Mouse (Mus musculus): ENCODE measurements at regions not wholly inside any gene's neighbourhood (a gene's known extent, or its start where the extent isn't known, plus 50 kb on each side); places are given as distances from the start of the nearest gene placed in this dataset.

DNA sequence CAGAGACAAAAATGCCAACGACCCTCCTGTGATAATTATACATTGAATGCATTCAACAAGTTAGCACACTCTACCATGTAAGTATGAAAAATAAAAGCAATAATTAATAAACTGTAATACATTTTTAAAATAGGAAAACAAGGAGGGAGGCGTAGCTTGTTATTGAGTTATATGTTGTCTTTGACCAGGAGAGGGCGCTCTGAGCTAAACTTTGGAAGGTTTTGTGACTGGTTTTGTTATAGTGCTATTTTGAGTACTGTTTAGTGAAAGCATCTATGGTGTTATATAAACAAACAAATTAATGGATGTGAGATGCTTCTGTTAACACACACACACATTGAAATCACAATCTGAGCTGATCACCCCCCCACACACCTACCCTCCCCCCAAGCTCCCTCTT is 166.6 kb upstream of the Adamts16 start:
- DNase-seq (ENCODE audit: low spot score), result no peak

DNA sequence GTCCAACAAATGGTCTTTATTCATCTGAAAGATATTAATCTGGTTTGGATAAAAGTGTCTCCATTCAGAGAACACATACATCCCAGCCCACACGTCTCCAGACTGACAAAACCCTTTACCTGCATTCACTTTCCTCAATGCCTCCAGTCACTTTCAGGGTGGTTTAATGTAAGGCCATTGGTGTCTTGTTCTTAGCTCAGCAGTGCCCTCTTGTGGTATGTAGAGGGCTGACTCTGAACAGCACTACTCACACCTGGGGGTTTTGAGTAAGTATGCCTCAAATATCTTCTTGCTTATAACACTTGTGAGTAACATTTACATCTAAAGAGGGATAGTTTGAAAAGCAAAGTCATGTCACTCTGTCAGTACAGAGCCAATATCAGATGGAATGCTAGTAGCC is 164.5 kb upstream of the Adamts16 start:
- no peak for DNase-seq (ENCODE audit: low spot score)

DNA sequence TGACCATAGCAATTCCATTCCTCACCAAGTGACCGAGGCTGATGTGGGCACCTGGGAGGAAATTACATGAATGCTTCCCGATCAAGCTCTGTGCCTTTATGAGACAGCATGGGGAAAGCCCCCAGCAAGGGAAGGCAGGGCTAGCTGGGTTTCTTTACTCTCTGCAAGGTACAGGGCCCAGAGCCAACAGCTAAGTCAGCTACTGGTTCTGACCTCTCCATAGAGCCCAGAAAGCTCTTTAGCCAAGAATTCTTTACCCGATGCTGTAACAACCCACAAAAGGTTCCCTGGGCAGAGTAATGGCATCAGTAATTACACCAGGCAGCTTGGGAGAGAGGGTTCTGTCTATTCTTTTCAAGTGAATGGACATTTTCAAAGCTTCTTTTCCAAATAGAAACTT is 161.9 kb upstream of the Adamts16 start:
- DNase-seq (ENCODE audit: low spot score), result no peak

DNA sequence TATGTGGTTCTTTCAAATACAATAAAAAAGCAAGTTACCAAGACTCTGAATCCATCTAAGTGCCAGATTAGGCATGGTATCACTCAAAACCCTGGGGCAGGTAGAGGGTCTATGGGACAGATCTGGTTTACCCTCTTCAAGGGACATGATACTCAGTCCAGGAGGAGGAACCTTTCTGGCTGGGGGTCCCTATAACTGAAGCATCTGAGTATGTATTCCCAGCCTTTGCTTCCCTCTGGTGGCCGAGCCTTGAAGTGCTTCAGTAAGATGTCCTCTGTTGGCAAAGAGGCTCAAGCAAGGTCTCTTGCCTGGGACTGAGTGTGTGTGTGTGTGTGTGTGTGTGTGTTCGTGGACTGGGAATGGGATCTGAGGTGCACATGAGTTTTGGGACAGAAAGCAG is 159.7 kb upstream of the Adamts16 start:
- DNase-seq (ENCODE audit: low spot score), result peak; percentile 24

DNA sequence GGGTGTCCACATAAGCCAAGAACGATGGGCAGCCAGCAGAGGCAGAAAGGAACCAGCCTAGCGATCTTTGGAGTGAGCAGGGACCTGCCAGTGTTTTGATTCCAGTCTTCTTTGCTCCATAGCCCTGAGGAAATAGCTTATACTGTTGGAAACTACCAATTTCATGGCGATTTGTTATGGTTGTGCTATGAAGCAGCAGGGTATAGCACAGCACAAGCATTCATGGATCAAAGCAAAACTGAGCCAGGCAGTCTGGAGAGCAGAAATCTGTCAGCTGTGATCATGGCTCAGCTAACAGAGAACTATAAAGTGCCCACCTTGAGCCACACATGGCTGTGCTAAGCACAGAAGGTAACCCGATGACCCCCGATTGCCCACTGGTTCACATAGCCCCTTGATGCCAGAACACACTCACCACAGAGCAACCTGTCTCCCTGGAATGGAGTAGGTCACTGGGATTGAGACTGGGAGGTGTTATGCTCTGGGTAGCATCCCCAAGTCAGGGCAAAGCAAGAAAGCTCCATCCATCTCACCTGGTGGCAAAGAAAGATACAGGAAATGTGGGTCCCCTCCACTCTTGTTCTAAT is 158.9 kb upstream of the Adamts16 start:
- DNase-seq (ENCODE audit: low spot score), result no peak

DNA sequence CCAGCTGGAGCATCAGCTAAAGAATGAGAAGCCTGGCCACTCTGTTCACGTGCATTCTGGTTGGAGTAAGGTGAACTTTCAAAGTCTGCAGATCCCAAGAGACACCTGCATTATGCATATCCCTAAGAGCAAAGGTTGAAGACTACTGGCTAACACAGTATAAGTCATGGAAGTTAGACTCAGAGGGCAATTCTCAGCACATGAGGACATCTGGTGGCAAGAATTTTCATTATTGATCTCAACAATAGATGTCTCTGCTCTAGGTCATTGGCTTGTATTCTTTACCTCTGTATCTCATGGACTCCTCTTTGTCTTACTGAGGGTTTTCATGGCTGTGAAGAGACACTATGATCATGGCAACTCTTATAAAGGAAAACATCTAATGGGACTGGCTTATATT is 151.9 kb upstream of the Adamts16 start:
- DNase-seq (ENCODE audit: low spot score), result no peak

DNA sequence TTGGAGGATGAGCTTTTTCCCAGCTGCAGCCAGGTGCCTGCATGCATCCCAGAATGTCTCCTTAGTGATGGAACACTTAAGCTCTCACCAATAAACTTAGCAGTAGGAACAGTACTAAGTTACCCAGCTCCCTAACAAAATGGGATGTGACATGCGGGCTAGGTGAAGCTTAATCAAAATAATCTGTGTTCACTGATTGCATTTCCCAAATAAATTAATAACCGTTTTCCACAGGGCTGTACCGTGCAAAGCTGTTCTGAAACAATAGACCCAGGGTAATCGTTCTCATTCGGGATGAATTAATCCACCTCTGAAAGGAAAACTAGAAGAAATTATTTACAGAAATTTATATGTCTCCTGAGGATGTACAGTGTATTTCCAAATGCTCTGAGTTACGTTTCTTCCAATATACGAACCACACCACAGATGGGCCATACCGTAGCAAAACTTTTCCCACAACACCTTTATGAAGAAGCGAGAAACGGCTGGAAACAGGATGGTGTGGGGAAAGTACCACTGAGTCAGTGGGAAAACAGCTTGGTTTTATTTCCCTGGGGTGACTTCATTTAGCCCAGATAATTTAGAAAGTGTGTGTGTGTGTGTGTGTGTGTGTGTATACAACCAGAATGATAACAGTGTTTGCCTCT is 148.5 kb upstream of the Adamts16 start:
- DNase-seq (ENCODE audit: low spot score), result no peak

DNA sequence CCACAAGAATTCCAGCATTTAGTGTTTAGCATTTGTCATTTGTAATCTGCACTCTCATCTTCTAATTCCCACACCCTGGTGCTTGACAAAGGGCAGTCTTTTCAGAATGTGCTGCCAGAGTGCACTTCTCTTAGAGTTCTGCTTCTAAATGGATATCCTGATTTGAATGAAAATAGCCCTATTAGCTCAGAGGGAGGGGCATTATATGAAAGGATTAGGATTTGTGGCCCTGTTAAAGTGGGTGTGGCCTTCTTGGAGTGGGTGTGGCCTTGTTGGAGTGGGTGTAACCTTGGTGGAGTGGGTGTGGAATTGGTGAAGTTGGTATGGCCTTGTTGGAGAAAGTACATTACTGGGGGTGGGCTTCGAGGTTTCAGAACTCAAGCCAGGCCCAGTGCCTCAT is 137.7 kb upstream of the Adamts16 start:
- no peak for DNase-seq (ENCODE audit: low spot score)

DNA sequence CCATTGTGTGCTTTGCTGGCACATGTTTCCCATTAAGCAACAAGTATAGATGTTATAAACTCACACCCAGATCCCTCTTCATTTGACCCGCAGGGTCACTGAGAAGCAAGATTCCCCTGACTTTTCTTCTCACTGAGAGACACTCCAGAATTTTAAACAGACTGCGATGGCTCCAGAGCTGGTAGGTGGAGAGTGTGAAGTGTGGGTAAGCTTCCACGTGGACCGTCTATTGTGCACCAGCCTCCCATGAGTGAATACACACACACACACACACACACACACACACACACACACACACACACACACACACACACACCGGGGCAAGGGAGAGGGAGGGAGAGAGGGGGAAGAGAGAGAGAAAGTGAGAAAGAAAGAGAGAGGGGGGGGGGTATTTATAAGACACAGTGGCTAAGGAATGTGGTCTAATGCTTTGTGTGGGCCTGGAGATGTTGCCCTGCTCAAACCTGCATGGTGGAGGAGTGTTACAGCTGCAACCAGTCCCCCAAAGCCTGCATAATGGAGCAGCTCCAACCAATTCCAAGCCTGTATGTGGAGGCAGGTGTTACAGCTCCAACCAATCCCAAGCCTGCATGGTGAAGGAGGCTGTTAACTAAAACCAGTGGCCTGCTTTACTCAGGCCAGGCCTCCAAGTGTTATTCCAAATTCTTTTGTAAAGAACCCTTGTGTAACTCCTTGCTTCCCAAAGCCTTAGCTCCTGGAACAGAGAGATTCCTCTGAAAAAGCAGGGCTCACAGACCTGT is 137.1 kb upstream of the Adamts16 start:
- DNase-seq (ENCODE audit: low spot score), result no peak

DNA sequence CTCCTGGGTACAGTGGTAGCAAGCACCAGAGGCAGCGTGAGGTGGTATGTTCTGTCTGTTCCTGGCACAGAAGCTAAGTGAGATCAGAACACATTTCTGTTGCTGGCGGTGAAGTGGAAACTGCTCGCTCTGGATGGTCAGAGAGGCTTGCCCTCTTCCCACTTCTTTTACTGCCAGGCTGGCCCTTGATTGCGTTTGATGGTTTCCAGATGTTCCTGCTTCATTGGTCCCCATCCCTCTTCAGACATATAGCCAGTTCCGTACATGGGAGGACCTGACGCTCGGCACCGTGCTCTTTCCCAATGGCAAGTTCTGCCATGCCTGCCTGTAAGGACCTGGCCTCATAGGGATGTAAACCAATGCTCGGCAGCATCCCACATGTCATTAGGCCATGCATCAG is 128.0 kb upstream of the Adamts16 start:
- DNase-seq (ENCODE audit: low spot score), result no peak

DNA sequence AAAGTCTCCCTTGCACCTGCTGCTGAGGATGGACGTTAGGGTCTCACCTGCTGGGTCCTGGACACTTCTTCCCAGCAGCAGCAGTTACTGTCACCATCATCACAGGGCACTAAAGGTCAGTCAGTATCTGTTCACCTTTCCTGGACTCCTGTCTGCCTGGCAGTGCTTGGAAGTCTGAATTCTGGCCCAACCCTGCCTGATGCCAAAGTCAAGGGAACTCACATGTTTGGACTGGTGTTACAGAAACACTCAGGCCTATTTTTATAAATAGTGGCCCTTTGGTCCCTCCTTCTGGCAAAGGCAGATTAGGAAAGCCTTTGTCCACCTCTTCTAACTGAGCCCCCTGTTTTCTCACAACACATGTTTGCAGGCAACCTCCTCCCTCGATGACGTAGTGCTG is 126.2 kb upstream of the Adamts16 start:
- DNase-seq (ENCODE audit: low spot score), result no peak

DNA sequence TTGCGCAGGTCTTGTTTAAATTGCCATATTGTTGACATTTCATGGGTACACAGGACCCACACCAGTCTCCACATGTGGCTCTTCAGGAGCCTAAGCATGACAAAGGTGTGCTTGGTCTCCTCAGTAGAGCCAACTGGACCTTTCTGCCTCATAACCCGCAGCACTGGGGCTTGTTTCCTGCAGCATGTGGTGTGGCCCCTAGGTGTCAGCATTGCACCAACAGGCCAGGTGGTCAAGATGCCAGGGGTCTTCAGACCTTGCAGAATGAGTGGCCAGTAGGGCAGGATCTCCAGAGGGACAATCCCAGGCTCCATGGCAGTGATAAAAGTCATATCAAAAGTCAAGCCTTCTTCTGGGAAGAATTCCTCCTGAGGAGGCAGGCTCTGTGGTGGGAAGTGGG is 121.8 kb upstream of the Adamts16 start:
- no peak for DNase-seq (ENCODE audit: low spot score)

DNA sequence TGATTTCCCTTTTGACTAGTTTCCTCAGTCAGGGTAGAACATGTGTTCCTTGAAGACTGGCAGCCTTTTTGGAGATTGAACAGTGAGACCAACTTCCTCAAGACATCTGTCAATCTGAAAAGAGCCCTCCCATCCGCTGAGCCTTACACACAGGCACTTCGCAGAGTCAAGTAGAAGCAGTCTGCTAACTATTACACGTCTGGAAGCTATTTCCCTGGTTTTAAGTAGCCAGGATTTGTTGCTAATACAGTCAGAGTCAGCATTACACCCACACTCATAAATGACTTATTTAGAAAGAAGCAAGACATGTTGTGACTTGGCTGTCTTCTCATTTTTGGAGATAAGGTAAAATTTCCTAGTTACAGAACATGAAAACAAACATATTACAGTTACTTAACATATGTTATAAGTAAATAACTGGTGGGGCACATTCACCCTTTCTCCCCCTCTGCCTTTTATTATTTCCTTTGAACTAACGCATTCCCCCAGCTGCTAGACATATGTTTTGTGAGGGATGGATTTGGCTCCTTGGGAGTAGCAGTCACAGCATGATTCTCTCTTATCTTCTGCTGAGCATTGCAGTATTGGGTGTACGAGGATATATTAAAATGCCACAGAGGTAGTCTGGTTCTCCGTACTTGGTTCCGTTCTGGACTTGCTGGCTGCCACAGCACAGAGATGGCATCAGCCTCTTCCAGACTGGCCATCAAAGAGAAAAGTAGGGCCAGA is 92.9 kb upstream of the Adamts16 start:
- no peak for DNase-seq (ENCODE audit: low spot score)

DNA sequence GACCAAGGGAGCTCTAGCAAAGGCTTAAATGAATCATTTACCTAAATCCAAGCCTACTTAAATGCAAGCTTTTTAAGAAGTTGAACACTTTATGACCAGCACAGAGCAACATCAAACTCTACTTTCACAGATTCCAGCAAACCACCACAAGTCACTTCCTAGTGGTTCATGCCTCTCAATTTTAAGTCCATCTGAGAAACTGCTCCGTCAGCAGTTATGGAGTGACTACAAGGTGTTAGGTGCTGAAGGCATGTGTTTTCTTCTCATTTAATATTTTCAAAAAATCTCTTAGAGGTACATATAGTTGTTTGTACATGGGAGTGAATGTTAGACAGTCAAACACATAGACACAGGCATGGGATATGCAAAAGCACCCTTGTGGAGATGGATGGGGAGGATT is 72.2 kb upstream of the Adamts16 start:
- no peak for DNase-seq (ENCODE audit: low spot score)

DNA sequence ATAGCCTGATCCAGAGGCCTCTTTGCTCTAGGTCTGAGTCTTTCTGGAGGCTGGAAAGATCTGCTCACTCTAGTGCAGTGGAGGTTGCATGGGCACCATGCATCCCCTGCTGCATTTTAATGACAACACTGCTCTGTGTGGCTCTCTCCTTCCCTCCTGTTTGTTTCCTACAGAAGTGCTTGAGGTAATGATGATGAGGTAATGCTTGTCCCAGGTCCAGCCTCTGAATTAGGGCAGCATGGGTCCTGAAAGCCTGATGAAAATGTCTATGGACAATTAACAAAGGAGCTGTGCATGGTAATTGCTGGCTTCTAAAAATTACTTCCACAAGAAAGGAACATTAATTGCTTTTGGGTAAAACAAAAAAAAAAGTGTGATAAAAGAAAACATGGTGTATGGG is 69.3 kb upstream of the Adamts16 start:
- no peak for DNase-seq (ENCODE audit: low spot score)

DNA sequence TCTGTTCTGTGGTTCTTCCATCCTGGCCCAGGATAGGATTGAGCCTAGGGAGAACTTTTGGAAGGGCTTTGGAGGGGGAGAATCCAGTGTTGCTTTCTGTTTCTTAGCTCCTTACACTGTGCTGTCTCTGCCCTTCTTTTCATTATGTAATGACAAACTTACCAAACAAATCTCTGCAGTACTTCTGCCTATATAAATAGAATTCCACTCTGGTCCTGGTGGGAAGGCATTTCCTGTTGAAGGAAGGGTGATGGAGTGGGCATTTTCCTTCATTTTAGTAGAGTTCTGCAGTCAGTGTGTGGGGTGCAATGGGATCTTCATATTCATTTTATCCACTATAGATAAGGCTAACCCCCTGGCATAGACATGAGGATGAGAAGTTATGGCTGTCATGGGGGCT is 63.2 kb upstream of the Adamts16 start:
- DNase-seq (ENCODE audit: low spot score), result no peak

DNA sequence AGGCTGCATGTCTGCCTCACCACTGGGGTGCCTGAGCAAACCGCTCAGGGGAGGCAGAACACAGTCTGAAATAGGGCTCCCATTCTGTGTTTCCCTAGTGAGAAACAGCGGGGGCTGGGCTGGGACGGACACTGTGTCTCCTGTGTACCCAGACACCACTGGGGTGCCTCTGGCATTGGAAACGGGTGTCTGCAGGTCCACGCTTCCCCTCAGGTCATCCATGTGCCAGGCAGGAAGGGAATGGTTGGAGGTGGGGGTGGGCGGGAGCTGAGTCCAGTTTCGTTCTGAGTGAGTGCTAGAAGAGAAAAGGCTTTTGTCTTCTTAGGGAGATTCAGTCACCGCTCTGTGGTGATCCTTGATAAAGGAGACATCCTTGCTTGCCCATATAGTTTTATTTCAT is 62.2 kb upstream of the Adamts16 start:
- no peak for DNase-seq (ENCODE audit: low spot score)

DNA sequence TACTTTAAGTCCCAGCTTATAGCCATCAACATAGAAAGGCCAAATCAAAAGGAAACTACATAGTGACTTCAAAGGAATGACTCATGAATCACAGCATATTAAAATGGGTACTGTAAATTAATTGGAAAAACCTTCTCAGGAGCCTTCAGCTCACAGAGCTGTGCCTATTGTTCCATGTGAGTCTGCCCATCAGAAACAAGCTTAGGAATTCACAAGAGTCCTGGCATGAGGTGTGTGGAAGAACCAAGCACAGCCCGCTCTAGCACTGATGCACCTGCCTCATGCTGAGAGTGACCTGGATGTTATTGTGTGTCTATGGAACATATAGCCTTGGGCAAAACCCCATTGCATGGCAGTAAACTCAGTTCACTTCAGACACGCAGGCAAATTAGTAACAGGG is 61.5 kb upstream of the Adamts16 start:
- DNase-seq (ENCODE audit: low spot score), result no peak

DNA sequence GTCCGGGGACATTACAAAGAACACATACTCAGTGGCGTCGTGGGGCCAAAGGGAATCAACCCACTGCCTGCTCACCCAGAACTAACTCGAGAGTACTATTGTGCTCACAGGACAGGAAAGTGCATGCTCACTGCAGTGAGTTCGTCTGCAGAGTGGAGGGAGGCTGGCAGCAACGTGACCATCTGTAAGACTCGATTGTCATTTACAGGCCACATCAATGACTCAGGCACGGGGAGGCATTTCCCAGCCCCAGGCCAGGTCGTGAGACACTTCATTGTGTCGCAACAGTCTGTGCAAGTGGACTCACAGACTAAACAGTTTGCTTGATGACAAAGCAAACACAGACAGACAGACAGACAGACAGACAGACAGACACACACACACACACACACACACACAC is 61.1 kb upstream of the Adamts16 start:
- DNase-seq (ENCODE audit: low spot score), result no peak

DNA sequence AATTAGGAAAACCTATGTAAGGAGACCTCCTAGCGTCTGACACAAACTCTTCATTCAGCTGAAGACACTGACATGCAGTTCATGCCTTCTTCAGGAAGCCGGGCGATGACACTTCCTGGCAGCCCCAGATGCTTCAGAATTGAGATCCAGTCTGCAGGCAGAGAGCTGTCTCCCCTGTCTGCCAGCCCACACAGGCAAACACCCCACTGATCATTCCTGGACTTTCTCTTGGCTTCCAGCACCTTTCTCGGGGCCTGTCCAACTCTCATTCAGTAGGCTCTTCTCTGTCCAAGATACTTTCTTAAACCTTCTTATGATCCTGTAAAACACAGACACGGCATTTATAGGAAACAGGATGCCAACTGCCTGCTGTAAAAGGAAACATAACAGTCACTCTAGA is 50.0 kb upstream of the Adamts16 start:
- DNase-seq (ENCODE audit: low spot score), result no peak

Data from urinary bladder, adult 2 months (tissue).